Mouse (Mus musculus): Measurements from ENCODE around the gene Mrpl52. TPM values are rescaled to one million over a fixed set of nuclear protein-coding genes. Genes with fewer than 3 reads are reported as not detected.

Mrpl52 gene
- polyA plus RNA-seq, 1 experiment, result 136 TPM

- WGBS, result 66% methylated on average over 8 of the region's 8 CpGs
- DNase-seq, result no peak
- no peaks in the 10 kb centered on the region for H3K27me3 ChIP-seq (ENCODE audit: control insufficient read depth, insufficient read depth, low read length)
- no peaks in the 10 kb centered on the region for H3K4me1 ChIP-seq (ENCODE audit: control insufficient read depth, insufficient read depth, low read length)
- TF ChIP-seq CTCF (IDR thresholded peaks at IDR 0.05; ENCODE audit: borderline replicate concordance, insufficient read depth, low read depth, low read length), result no peak
- no peak for TF ChIP-seq POLR2A (IDR thresholded peaks at IDR 0.05; ENCODE audit: borderline replicate concordance, insufficient read depth, low read length)
- no peak overlapping the region for H3K27ac ChIP-seq (ENCODE audit: insufficient read depth, low read length)
- H3K4me3 ChIP-seq (replicated peaks; ENCODE audit: insufficient read depth, low read depth, low read length), result no peak overlapping the region
Observed at GRCm38 (mm10) chr14:54398921-54399382, 27.8 kb upstream of the Mrpl52 start.

- Histone ChIP-seq H3K27me3 (ENCODE audit: control insufficient read depth, insufficient read depth, low read length) (no peaks in the 10 kb centered on the region), H3K27ac (ENCODE audit: insufficient read depth, low read length) (no peak overlapping the region), H3K4me1 (ENCODE audit: control insufficient read depth, insufficient read depth, low read length) (no peaks in the 10 kb centered on the region), H3K4me3 (replicated peaks; ENCODE audit: insufficient read depth, low read depth, low read length) (no peak overlapping the region)
- WGBS, result 80% methylated on average over 3 of the region's 3 CpGs
- TF ChIP-seq POLR2A (IDR thresholded peaks at IDR 0.05; ENCODE audit: borderline replicate concordance, insufficient read depth, low read length) (no peak), CTCF (IDR thresholded peaks at IDR 0.05; ENCODE audit: borderline replicate concordance, insufficient read depth, low read depth, low read length) (no peak)
- no peak for DNase-seq
Observed at GRCm38 (mm10) chr14:54401723-54402122, 25.0 kb upstream of the Mrpl52 start.

GRCm38 (mm10) chr14:54408336-54409056 lies 18.2 kb upstream of the Mrpl52 start:
- TF ChIP-seq CTCF (IDR thresholded peaks at IDR 0.05; ENCODE audit: borderline replicate concordance, insufficient read depth, low read depth, low read length) (no peak), POLR2A (IDR thresholded peaks at IDR 0.05; ENCODE audit: borderline replicate concordance, insufficient read depth, low read length) (no peak)
- WGBS, result 80% methylated on average over 25 of the region's 25 CpGs
- DNase-seq, result no peak
- Histone ChIP-seq H3K4me3 (replicated peaks; ENCODE audit: insufficient read depth, low read depth, low read length) (no peak overlapping the region), H3K27ac (ENCODE audit: insufficient read depth, low read length) (no peak overlapping the region), H3K27me3 (ENCODE audit: control insufficient read depth, insufficient read depth, low read length) (no peaks in the 10 kb centered on the region), H3K4me1 (ENCODE audit: control insufficient read depth, insufficient read depth, low read length) (no peaks in the 10 kb centered on the region)

- H3K27me3 ChIP-seq (ENCODE audit: control insufficient read depth, insufficient read depth, low read length), result no peaks in the 10 kb centered on the region
- 69% methylated on average over 7 of the region's 7 CpGs for WGBS
- TF ChIP-seq CTCF (IDR thresholded peaks at IDR 0.05; ENCODE audit: borderline replicate concordance, insufficient read depth, low read depth, low read length) (no peak), POLR2A (IDR thresholded peaks at IDR 0.05; ENCODE audit: borderline replicate concordance, insufficient read depth, low read length) (no peak)
- no peak for DNase-seq
- H3K4me3 ChIP-seq (replicated peaks; ENCODE audit: insufficient read depth, low read depth, low read length), result no peak overlapping the region
- no peak overlapping the region for H3K27ac ChIP-seq (ENCODE audit: insufficient read depth, low read length)
- no peaks in the 10 kb centered on the region for H3K4me1 ChIP-seq (ENCODE audit: control insufficient read depth, insufficient read depth, low read length)
Observed at GRCm38 (mm10) chr14:54409057-54409645, 17.6 kb upstream of the Mrpl52 start.

GRCm38 (mm10) chr14:54409980-54410810 lies 16.5 kb upstream of the Mrpl52 start:
- Histone ChIP-seq H3K27ac (ENCODE audit: insufficient read depth, low read length) (no peak overlapping the region), H3K4me3 (replicated peaks; ENCODE audit: insufficient read depth, low read depth, low read length) (no peak overlapping the region), H3K4me1 (ENCODE audit: control insufficient read depth, insufficient read depth, low read length) (no peaks in the 10 kb centered on the region), H3K27me3 (ENCODE audit: control insufficient read depth, insufficient read depth, low read length) (no peaks in the 10 kb centered on the region)
- 55% methylated on average over 17 of the region's 17 CpGs for WGBS
- no peak for DNase-seq
- no peak for TF ChIP-seq POLR2A (IDR thresholded peaks at IDR 0.05; ENCODE audit: borderline replicate concordance, insufficient read depth, low read length)
- no peak for TF ChIP-seq CTCF (IDR thresholded peaks at IDR 0.05; ENCODE audit: borderline replicate concordance, insufficient read depth, low read depth, low read length)

GRCm38 (mm10) chr14:54412000-54412576 lies 14.6 kb upstream of the Mrpl52 start:
- Histone ChIP-seq H3K27me3 (ENCODE audit: control insufficient read depth, insufficient read depth, low read length) (no peaks in the 10 kb centered on the region), H3K4me3 (replicated peaks; ENCODE audit: insufficient read depth, low read depth, low read length) (no peak overlapping the region), H3K4me1 (ENCODE audit: control insufficient read depth, insufficient read depth, low read length) (no peaks in the 10 kb centered on the region), H3K27ac (ENCODE audit: insufficient read depth, low read length) (no peak overlapping the region)
- WGBS, result 44% methylated on average over 9 of the region's 9 CpGs
- TF ChIP-seq CTCF (IDR thresholded peaks at IDR 0.05; ENCODE audit: borderline replicate concordance, insufficient read depth, low read depth, low read length), result no peak
- no peak for TF ChIP-seq POLR2A (IDR thresholded peaks at IDR 0.05; ENCODE audit: borderline replicate concordance, insufficient read depth, low read length)
- no peak for DNase-seq

GRCm38 (mm10) chr14:54412629-54413170 lies 14.0 kb upstream of the Mrpl52 start:
- no peak overlapping the region for H3K27ac ChIP-seq (ENCODE audit: insufficient read depth, low read length)
- 59% methylated on average over 2 of the region's 2 CpGs for WGBS
- no peak for TF ChIP-seq POLR2A (IDR thresholded peaks at IDR 0.05; ENCODE audit: borderline replicate concordance, insufficient read depth, low read length)
- TF ChIP-seq CTCF (IDR thresholded peaks at IDR 0.05; ENCODE audit: borderline replicate concordance, insufficient read depth, low read depth, low read length), result peak; percentile 71; the same call in 1 of the 2 replicates
- peak in 1 of 2 experiments; percentile 24 for DNase-seq
- no peaks in the 10 kb centered on the region for H3K4me1 ChIP-seq (ENCODE audit: control insufficient read depth, insufficient read depth, low read length)
- no peaks in the 10 kb centered on the region; the same call in 1 of the 2 replicates for H3K27me3 ChIP-seq (ENCODE audit: control insufficient read depth, insufficient read depth, low read length)
- H3K4me3 ChIP-seq (replicated peaks; ENCODE audit: insufficient read depth, low read depth, low read length), result no peak overlapping the region
